7 mouse cellular contexts compared by ENCODE assay signal in genomic region chr6:70805820-70806513, GRCm38 (mm10). TPM values are rescaled to one million over a fixed set of nuclear protein-coding genes. Genes with fewer than 3 reads are reported as not detected.
DNase-seq lines count a peak whose midpoint lies in the region; ATAC-seq and TF ChIP-seq lines count a peak whose summit lies in the region.

No protein-coding gene starts in this region.

- H3K4me3 ChIP-seq in cerebellum, adult 2 months (replicated peaks; ENCODE audit: insufficient read depth, low read depth, low read length) = peak overlapping the region; percentile 39
- 0 out of 2 replicates have a peak overlapping the region, but pooled peaks have one; percentile 11 for H3K4me3 ChIP-seq in forebrain, postnatal 0 days (ENCODE audit: low read depth, low read length)
- peak overlapping the region; percentile 5; the same call in 1 of the 2 replicates for H3K4me3 ChIP-seq in hindbrain, embryonic 10.5 days

- no peaks in the 10 kb centered on the region for H3K36me3 ChIP-seq in forebrain, postnatal 0 days (ENCODE audit: insufficient read depth)
- no peaks in the 10 kb centered on the region for H3K36me3 ChIP-seq in hindbrain, embryonic 10.5 days

- H3K9me3 ChIP-seq in forebrain, postnatal 0 days (ENCODE audit: low read length) = no peaks in the 10 kb centered on the region
- H3K9me3 ChIP-seq in hindbrain, embryonic 10.5 days = no peaks in the 10 kb centered on the region

- H3K4me2 ChIP-seq in forebrain, postnatal 0 days (ENCODE audit: low read depth) = peak overlapping the region; percentile 35

- H3K9ac ChIP-seq in forebrain, postnatal 0 days = no peak overlapping the region

- peak; percentile 36 for TF ChIP-seq CTCF in cerebellum, adult 2 months (IDR thresholded peaks at IDR 0.05; ENCODE audit: borderline replicate concordance, insufficient read depth, low read depth, low read length)
- peak; percentile 90 for TF ChIP-seq CTCF in forebrain, postnatal 0 days (IDR thresholded peaks at IDR 0.05; ENCODE audit: low read depth)

- no peak overlapping the region for H3K27ac ChIP-seq in cerebellum, adult 2 months (ENCODE audit: insufficient read depth, low read length)
- no peak overlapping the region for H3K27ac ChIP-seq in forebrain, postnatal 0 days (ENCODE audit: low read depth, low read length)
- H3K27ac ChIP-seq in hindbrain, embryonic 10.5 days = peak overlapping the region; percentile 4; the same call in 1 of the 2 replicates

- H3K4me1 ChIP-seq in cerebellum, adult 2 months (ENCODE audit: control insufficient read depth, insufficient read depth, low read length) = no peaks in the 10 kb centered on the region
- no peaks in the 10 kb centered on the region for H3K4me1 ChIP-seq in forebrain, postnatal 0 days (ENCODE audit: insufficient read depth)
- H3K4me1 ChIP-seq in hindbrain, embryonic 10.5 days (replicated peaks) = peaks cover 20% of the 10 kb centered on the region

- no peak for TF ChIP-seq POLR2A in cerebellum, adult 2 months (IDR thresholded peaks at IDR 0.05; ENCODE audit: borderline replicate concordance, insufficient read depth, low read length)

- WGBS in cerebellum, adult 2 months = 5% methylated on average over 13 of the region's 13 CpGs
- WGBS in forebrain, postnatal 0 days = 8% methylated on average over 13 of the region's 13 CpGs
- 10% methylated on average over 13 of the region's 13 CpGs for WGBS in hindbrain, embryonic 10.5 days

- peak; percentile 83 for ATAC-seq in forebrain, postnatal 0 days

- H3K27me3 ChIP-seq in cerebellum, adult 2 months (ENCODE audit: control insufficient read depth, insufficient read depth, low read length) = no peaks in the 10 kb centered on the region
- H3K27me3 ChIP-seq in forebrain, postnatal 0 days (ENCODE audit: insufficient read depth, low read length) = no peaks in the 10 kb centered on the region
- peaks cover 7% of the 10 kb centered on the region; the same call in 1 of the 2 replicates for H3K27me3 ChIP-seq in hindbrain, embryonic 10.5 days (ENCODE audit: insufficient read depth, poor library complexity, severe bottlenecking)

- DNase-seq in T-cell, adult 2 months (ENCODE audit: low spot score) = peak; percentile 65
- DNase-seq in cerebellum, adult 2 months = peak; percentile 73 to 74
- DNase-seq in forebrain, postnatal 0 days = peak; percentile 92
- DNase-seq in hindbrain, embryonic 10.5 days (ENCODE audit: low spot score) = peak; percentile 80
- peak; percentile 62 for DNase-seq in layer of hippocampus, adult 9-10 months (ENCODE audit: low spot score)
- DNase-seq in lung, postnatal 10 days = peak; percentile 73
- DNase-seq in retina, postnatal 7 days (ENCODE audit: low read depth, low spot score) = peak; percentile 59

RNA-seq across cellular contexts. Expression of gene Rpia, which starts 13.9 kb away (rescaled TPM):
- polyA plus RNA-seq in cerebellum, adult 2 months (2012; rRNA removed) = 17.7 and 18.4 TPM in 2 replicates
- total RNA-seq in forebrain, postnatal 0 days (2014; rRNA removed) = 19.6 and 22.6 TPM in 2 replicates
- polyA plus RNA-seq in forebrain, postnatal 0 days (2015; fragmentation: Nextera tagmentation; extraction: Ambion mirVana) = 0.73 and 1.2 TPM in 2 replicates
- 1.8 and 2.2 TPM in 2 replicates for polyA plus RNA-seq in hindbrain, embryonic 10.5 days (2016; fragmentation: Nextera tagmentation; extraction: Ambion mirVana)

RNA-seq across cellular contexts. Expression of gene Eif2ak3, which starts 38.3 kb away (rescaled TPM):
- polyA plus RNA-seq in cerebellum, adult 2 months (2012; rRNA removed) = 24.0 and 26.7 TPM in 2 replicates
- total RNA-seq in forebrain, postnatal 0 days (2014; rRNA removed) = 22.3 and 23.3 TPM in 2 replicates
- polyA plus RNA-seq in forebrain, postnatal 0 days (2015; fragmentation: Nextera tagmentation; extraction: Ambion mirVana) = 6.9 and 8.3 TPM in 2 replicates
- 9.4 and 10.4 TPM in 2 replicates for polyA plus RNA-seq in hindbrain, embryonic 10.5 days (2016; fragmentation: Nextera tagmentation; extraction: Ambion mirVana)
